Mouse (Mus musculus) megakaryocyte, embryonic 14.5 days (primary cell): Measurements from ENCODE around the gene Col1a1. TPM values are rescaled to one million over a fixed set of nuclear protein-coding genes. Genes with fewer than 3 reads are reported as not detected.
A peak's percentile ranks its signal among the peaks of the same experiment; 100 is the strongest.

Experiments
- H3K27me3 ChIP-seq: replicated peaks from 2 replicates; pipeline ENCODE3; 2012; ENCODE audit warnings: inconsistent platforms
- H3K36me3 ChIP-seq: replicated peaks from 2 replicates; pipeline ENCODE3; 2012; ENCODE audit warnings: low read length, inconsistent platforms, mixed read lengths
- H3K4me1 ChIP-seq: 2 replicates; pipeline ENCODE4 v1.6.1; 2012; ENCODE audit warnings: inconsistent platforms
- H3K4me3 ChIP-seq: replicated peaks from 2 replicates; pipeline ENCODE3; 2012; ENCODE audit warnings: moderate library complexity, mild to moderate bottlenecking, inconsistent platforms
- H3K9me3 ChIP-seq: 2 replicates; pipeline ENCODE4 v1.6.1; 2012; ENCODE audit warnings: inconsistent platforms
- FLI1 ChIP-seq: IDR thresholded peaks from 2 replicates; pipeline ENCODE4 v1.6.1; 2012; ENCODE audit warnings: low read length, inconsistent platforms, mixed read lengths
- GATA1 ChIP-seq: IDR thresholded peaks from 3 replicates; pipeline ENCODE4 v1.6.1; 2012; ENCODE audit warnings: mixed read lengths, low read length, inconsistent platforms, borderline replicate concordance
- polyA plus RNA-seq: library from polyadenylated mRNA; stranded (reverse); fragments of >175 nt; gene quantifications from 2 replicates; pipeline ENCODE4 v1.2.3, GENCODE M21; 2012; ENCODE audit warnings: low replicate concordance; ENCODE audit not compliant: insufficient read depth

The Col1a1 gene
- polyA plus RNA-seq, result not detected in 2 replicates

DNA sequence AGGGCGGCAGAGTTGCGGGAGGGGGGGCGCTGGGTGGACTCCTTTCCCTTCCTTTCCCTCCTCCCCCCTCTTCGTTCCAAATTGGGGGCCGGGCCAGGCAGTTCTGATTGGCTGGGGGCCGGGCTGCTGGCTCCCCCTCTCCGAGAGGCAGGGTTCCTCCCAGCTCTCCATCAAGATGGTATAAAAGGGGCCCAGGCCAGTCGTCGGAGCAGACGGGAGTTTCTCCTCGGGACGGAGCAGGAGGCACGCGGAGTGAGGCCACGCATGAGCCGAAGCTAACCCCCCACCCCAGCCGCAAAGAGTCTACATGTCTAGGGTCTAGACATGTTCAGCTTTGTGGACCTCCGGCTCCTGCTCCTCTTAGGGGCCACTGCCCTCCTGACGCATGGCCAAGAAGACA is at the start of gene Col1a1:
Gene Col1a1 (plus strand): TSS at position 180 of the 400 bp plus-strand sequence.
- peak within 1 kb of the TSS; percentile 88 for H3K4me3 ChIP-seq

DNA sequence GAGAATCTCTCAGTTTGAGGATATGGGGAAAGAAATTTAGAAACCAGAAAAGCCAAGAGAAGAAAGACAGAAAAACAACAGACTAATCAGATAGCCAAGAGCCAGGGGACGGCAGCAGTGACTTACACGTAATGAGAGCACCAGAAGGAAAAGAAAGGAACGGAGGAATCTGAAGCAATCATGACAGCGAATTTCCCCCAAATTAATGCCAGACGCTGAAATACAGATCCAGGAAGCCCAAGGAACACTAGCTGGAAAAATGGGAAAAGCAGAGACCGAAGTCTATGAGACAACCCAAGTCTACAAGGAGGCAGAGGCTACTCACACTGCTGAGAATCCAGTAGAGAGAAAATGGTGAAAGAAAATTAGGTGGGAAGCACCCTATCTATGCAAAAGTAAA is 44.9 kb upstream of the Col1a1 start:
- no peak overlapping the region for H3K4me3 ChIP-seq
- no peaks in the 10 kb centered on the region for H3K36me3 ChIP-seq
- peaks cover 4% of the 10 kb centered on the region for H3K9me3 ChIP-seq
- peaks cover 29% of the 10 kb centered on the region for H3K27me3 ChIP-seq
- TF ChIP-seq FLI1, result no peak
- no peak for TF ChIP-seq GATA1
- H3K4me1 ChIP-seq, result no peaks in the 10 kb centered on the region

More for the DNA sequence above, at the start of gene Col1a1:
- Histone ChIP-seq H3K9me3 (no peaks in the 10 kb centered on the region), H3K27me3 (peaks cover 86% of the 10 kb centered on the region), H3K36me3 (no peaks in the 10 kb centered on the region), H3K4me1 (peaks cover 25% of the 10 kb centered on the region)
- TF ChIP-seq FLI1 (no peak), GATA1 (no peak)

DNA sequence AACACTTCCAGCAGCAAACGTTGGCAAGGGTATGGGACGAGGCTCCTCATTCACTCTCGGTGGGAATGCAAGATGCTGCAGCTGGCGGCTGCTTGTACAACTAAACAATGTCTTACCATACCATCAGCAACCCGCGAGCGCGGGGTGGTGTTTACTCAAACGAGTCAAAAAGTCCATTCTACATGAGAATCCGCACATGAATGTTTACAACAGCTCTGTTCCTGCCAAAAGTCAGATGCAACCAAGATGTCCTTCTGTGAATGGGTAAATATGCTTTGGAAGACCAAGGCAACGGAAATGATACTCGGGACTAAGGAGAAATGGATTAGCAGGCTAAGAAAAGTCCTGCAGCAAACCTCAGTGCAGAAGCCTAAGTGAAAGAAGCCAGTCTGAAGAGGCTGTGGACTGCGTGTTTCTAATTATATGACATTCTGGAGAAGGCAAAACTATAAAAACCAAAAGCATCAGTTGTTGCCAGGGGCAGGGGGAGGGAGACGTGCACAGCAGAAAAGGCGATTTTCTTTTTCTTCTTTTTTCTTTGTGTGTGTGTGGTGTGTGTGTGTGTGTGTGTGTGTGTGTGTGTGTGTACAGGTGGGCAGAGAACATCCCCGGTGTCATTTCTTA is 39.2 kb upstream of the Col1a1 start:
- H3K4me3 ChIP-seq, result no peak overlapping the region
- no peaks in the 10 kb centered on the region for H3K4me1 ChIP-seq
- H3K9me3 ChIP-seq, result peaks cover 4% of the 10 kb centered on the region
- TF ChIP-seq GATA1, result no peak
- TF ChIP-seq FLI1, result no peak
- no peaks in the 10 kb centered on the region for H3K36me3 ChIP-seq
- H3K27me3 ChIP-seq, result peaks cover 22% of the 10 kb centered on the region

DNA sequence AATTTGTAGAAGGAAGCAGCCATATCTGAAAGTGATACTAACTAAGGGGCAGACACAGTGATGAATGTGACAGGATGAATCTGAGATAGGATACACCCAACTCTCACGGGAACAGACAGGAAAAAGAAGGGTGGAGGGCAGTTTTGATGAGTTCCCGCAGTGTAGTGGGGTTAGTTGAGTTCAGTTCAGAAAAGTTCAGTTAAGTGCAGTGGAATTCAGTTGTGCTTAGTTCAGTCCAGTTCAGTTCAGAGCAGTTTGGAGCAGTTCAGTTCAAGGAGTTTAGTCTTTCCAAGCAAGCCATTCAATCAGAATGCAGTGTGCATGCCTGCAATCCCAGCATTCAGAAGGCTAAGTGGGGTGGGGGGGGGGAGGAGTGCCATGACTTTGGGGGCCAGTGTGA is 34.8 kb upstream of the Col1a1 start:
- H3K36me3 ChIP-seq, result no peaks in the 10 kb centered on the region
- TF ChIP-seq GATA1, result no peak
- TF ChIP-seq FLI1, result no peak
- H3K27me3 ChIP-seq, result peaks cover 24% of the 10 kb centered on the region
- no peaks in the 10 kb centered on the region for H3K9me3 ChIP-seq
- no peak overlapping the region for H3K4me3 ChIP-seq
- H3K4me1 ChIP-seq, result no peaks in the 10 kb centered on the region

DNA sequence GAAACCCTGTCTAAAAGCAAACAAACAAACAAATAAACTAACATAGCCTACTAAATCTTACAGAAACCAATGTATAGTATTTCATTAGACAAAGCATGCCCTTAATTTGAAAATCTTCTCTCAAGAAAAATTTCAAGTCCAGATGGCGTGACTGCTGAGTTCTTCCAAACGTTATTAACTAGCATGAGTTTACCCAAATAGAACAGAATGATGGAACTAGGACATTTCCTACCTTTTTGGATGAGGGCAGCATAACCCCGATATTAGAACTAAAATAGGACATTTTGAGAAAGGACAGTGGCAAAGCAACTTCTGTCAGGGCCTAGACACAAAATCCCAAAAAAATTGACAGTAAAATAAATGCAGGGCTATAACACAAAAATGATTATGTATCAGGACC is 31.7 kb upstream of the Col1a1 start:
- Histone ChIP-seq H3K4me3 (no peak overlapping the region), H3K27me3 (peaks cover 31% of the 10 kb centered on the region), H3K9me3 (no peaks in the 10 kb centered on the region), H3K4me1 (no peaks in the 10 kb centered on the region), H3K36me3 (no peaks in the 10 kb centered on the region)
- TF ChIP-seq GATA1 (no peak), FLI1 (no peak)

DNA sequence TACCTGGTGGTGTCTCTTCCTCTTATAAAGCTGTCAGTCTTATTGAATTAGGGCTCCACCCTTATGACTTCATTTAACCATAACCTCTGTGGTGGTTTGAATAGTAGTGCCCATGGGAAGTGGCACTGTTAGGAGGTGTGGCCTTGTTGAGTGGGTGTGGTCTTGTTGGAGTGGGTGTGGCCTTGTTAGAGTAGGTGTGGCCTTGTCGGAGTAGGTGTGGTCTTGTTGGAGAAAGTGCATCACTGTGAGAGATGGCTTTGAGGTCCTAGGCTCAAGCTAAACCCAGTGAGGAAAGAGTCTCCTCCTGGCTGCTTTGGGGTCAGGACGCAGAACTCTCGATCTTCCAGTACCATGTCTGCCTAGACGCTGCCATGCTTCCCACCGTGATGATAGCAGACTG is 25.1 kb upstream of the Col1a1 start:
- peaks cover 3% of the 10 kb centered on the region; the same call in 1 of the 2 replicates for H3K4me1 ChIP-seq
- peaks cover 53% of the 10 kb centered on the region for H3K27me3 ChIP-seq
- H3K9me3 ChIP-seq, result no peaks in the 10 kb centered on the region
- no peaks in the 10 kb centered on the region for H3K36me3 ChIP-seq
- TF ChIP-seq GATA1 (no peak), FLI1 (no peak)
- no peak overlapping the region for H3K4me3 ChIP-seq

DNA sequence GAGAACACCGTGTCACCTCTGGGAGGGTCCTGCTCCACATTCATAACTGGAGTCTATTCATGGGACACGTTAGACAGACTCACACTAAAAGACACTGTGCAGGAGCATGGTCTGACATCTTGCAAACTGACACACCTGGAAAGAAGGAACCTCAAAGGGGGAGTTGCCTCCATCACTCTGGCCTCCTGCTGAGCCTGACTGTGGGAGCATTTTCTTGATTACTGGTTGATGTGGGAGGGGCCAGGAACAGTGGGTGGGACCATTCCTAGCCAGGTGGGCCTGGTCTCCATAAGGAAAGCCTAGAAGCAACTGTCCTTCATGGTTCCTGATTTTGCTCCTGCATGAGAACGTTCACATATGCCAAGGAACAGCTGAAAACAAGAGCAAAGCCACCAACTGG is 23.5 kb upstream of the Col1a1 start:
- Histone ChIP-seq H3K4me3 (no peak overlapping the region), H3K9me3 (no peaks in the 10 kb centered on the region), H3K27me3 (peaks cover 54% of the 10 kb centered on the region), H3K4me1 (peaks cover 12% of the 10 kb centered on the region), H3K36me3 (no peaks in the 10 kb centered on the region)
- TF ChIP-seq GATA1, result no peak

DNA sequence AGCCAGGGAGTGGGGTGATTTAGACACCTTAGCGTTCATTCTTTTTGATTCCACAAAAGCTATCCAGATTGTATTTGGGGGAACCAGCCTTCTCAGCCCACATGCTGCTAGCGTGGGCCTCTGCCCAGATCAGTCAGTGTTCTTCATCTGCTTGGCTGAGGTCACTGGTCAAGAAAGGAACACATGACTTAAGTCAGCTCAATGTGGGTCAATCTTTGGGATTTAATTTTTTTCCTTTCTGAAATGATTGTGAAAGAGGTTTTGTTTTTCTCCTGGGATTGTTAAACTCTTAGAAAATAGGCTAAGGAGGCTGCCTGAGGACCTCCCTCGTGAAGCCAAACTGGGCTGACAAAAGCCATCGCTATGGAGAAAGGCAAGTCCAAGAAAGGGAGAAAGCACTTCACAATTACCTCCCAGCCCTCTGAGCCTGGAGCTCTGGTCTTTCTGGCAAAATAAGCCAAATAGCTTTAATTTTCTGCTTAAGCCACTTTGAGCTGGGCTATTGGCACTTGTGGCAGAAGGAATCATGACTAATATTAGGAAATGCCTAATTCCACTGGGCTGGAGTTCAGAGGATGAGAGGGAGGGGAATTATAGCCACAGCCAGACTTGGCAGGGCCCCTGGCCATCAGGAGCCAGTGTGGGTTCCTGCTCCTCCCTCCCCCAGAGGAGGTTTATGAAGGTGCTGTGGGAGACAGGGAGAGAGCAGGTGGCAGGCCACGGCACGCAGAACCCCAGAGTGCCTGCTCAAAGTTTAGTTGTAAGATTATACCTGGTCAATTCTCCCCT is 22.5 kb upstream of the Col1a1 start:
- no peak overlapping the region for H3K4me3 ChIP-seq
- H3K4me1 ChIP-seq, result peaks cover 12% of the 10 kb centered on the region
- TF ChIP-seq FLI1 (no peak), GATA1 (no peak)
- H3K36me3 ChIP-seq, result no peaks in the 10 kb centered on the region
- H3K9me3 ChIP-seq, result no peaks in the 10 kb centered on the region
- H3K27me3 ChIP-seq, result peaks cover 54% of the 10 kb centered on the region

DNA sequence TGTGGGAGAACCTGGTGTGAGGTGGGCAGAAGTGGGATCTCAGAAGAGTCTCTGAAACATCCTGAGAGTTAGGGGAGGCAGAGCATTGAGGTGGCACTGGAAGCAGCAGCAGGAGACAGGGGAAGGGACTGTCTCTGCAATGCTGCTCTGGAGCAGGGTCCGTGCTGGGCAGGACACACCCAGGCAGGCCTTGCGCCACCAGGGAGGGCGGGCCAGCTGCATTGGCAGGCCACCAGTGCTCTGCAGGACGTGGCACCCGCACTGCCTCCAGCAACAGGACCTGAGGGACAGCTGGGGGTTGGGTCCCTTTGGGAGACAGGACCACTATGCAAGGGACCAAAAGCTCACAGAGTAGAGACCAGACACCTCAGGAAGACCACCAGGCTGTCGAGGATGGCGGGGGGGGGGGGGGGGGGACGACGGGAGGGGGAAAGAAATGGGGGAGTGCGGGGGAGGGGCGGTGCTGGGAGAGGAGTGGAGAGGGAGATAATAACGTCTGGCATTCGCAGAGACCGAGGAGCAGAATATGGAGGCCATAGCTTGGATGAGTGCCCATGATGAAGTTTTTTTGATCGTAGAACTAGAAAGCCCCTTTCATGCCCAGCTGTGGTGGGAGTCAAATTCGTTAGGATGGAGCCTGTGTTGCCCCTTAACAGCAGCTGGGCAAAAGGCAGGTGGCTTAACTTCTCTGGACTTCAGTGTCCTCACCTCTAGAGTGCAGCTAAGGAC is 20.2 kb upstream of the Col1a1 start:
- Histone ChIP-seq H3K9me3 (no peaks in the 10 kb centered on the region), H3K4me3 (peak overlapping the region; percentile 62), H3K36me3 (no peaks in the 10 kb centered on the region), H3K27me3 (peaks cover 45% of the 10 kb centered on the region), H3K4me1 (peaks cover 12% of the 10 kb centered on the region)
- TF ChIP-seq FLI1 (no peak), GATA1 (no peak)

DNA sequence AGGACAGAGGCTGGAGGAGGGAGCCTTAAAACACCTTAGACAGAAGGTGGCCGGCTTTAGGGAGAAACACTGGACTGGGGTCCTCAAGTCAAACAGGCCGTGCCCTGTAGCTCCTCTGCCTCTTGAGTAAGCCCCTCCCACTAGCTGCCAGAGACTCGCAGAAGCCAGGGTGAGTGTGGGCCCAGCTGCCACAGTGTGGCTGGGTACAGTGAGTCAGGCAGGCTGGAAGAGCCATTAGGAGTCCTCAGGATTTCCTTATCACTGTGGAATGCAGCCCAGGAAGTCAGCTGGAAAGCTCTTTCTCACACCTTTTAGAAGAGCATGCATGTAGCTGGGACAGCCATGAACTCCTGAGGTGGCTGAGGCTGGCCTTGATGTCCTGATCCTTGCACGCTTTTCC is 19.5 kb upstream of the Col1a1 start:
- Histone ChIP-seq H3K4me3 (no peak overlapping the region), H3K4me1 (peaks cover 12% of the 10 kb centered on the region), H3K27me3 (peaks cover 46% of the 10 kb centered on the region), H3K9me3 (no peaks in the 10 kb centered on the region), H3K36me3 (no peaks in the 10 kb centered on the region)
- no peak for TF ChIP-seq GATA1
- TF ChIP-seq FLI1, result no peak
